Mouse (Mus musculus) MEL (cell line): Measurements from ENCODE around the gene Spag5. TPM values are rescaled to one million over a fixed set of nuclear protein-coding genes. Genes with fewer than 3 reads are reported as not detected.

Experiments used
- DNase-seq: peaks from one replicate; pipeline ENCODE4 v3.0.0; 2011; ENCODE audit warnings: low read depth, low spot score
- H3K27ac ChIP-seq: 2 replicates; pipeline ENCODE4 v1.5.1; 2012; ENCODE audit warnings: low read depth, mild to moderate bottlenecking, control low read depth, low read length, moderate library complexity; ENCODE audit not compliant: control insufficient read depth
- H3K27me3 ChIP-seq, 2 experiments: fragments of 150-350 bp in 1 of 2; sonication (generic) in 1 of 2; 2 replicates each; pipeline ENCODE4 v1.6.1; 2012; ENCODE audit warnings: low read length in 2 of 2, mild to moderate bottlenecking in 2 of 2, improper control_type of control experiment in 1 of 2, moderate library complexity in 1 of 2; ENCODE audit not compliant: insufficient read depth in 2 of 2, control insufficient read depth in 1 of 2
- H3K36me3 ChIP-seq, 2 experiments: 2 replicates each; pipeline ENCODE4 v1.6.1; 2012 to 2014; ENCODE audit warnings: low read length in 2 of 2, improper control_type of control experiment in 1 of 2, inconsistent platforms in 1 of 2, mild to moderate bottlenecking in 1 of 2; ENCODE audit not compliant: insufficient read depth in 2 of 2, control insufficient read depth in 1 of 2
- H3K4me1 ChIP-seq, 2 experiments: fragments of 150-350 bp in 1 of 2; sonication (generic) in 1 of 2; 2 replicates each; pipeline ENCODE4 v1.6.1; 2012; ENCODE audit warnings: low read length in 2 of 2, improper control_type of control experiment in 1 of 2, mild to moderate bottlenecking in 1 of 2; ENCODE audit not compliant: insufficient read depth in 2 of 2, control insufficient read depth in 1 of 2
- H3K4me3 ChIP-seq, 2 experiments: fragments of 150-350 bp in 1 of 2; sonication (generic) in 1 of 2; 2 replicates each; pipeline ENCODE4 v1.5.1; 2012; ENCODE audit warnings: low read depth in 2 of 2, low read length in 2 of 2, mild to moderate bottlenecking in 2 of 2, moderate library complexity in 2 of 2, control low read depth in 1 of 2, improper control_type of control experiment in 1 of 2; ENCODE audit not compliant: control insufficient read depth in 1 of 2, insufficient read depth in 1 of 2
- H3K79me2 ChIP-seq: 2 replicates; pipeline ENCODE4 v1.6.1; 2012; ENCODE audit warnings: mild to moderate bottlenecking, low read length, moderate library complexity; ENCODE audit not compliant: control insufficient read depth, poor library complexity, insufficient read depth
- H3K9ac ChIP-seq: 2 replicates; pipeline ENCODE4 v1.6.1; 2012; ENCODE audit warnings: low read depth, mild to moderate bottlenecking, control low read depth, low read length, moderate library complexity; ENCODE audit not compliant: control insufficient read depth, poor library complexity, severe bottlenecking
- H3K9me3 ChIP-seq: fragments of 150-350 bp; sonication (generic); replicated peaks from 2 replicates; pipeline ENCODE4 v1.6.1; 2012; ENCODE audit warnings: mild to moderate bottlenecking, low read length, improper control_type of control experiment, moderate library complexity; ENCODE audit not compliant: insufficient read depth
- E2F4 ChIP-seq: IDR thresholded peaks from 2 replicates; pipeline ENCODE4 v1.6.1; 2011; ENCODE audit warnings: low read depth, low read length, improper control_type of control experiment, borderline replicate concordance
- ELF1 ChIP-seq: IDR thresholded peaks from 2 replicates; pipeline ENCODE4 v1.6.1; 2014; ENCODE audit warnings: low read depth, mild to moderate bottlenecking, inconsistent platforms, low read length, improper control_type of control experiment, moderate library complexity
- ETS1 ChIP-seq: IDR thresholded peaks from 2 replicates; pipeline ENCODE4 v1.6.1; 2012; ENCODE audit warnings: low read depth, mild to moderate bottlenecking, inconsistent platforms, low read length, improper control_type of control experiment, moderate library complexity
- HCFC1 ChIP-seq: IDR thresholded peaks from 2 replicates; pipeline ENCODE4 v1.6.1; 2012; ENCODE audit warnings: low read depth, mild to moderate bottlenecking, inconsistent platforms, low read length, improper control_type of control experiment, moderate library complexity
- JUND ChIP-seq: IDR thresholded peaks from 2 replicates; pipeline ENCODE4 v1.6.1; 2011; ENCODE audit warnings: low read depth, mild to moderate bottlenecking, improper control_type of control experiment, low read length
- KAT2A ChIP-seq: conservative IDR thresholded peaks from 2 replicates; pipeline ENCODE4 v1.6.1; 2012; ENCODE audit warnings: low read depth, low read length, improper control_type of control experiment, inconsistent platforms
- MAX ChIP-seq: IDR thresholded peaks from 2 replicates; pipeline ENCODE4 v1.6.1; 2011; ENCODE audit warnings: low read length, improper control_type of control experiment
- NRF1 ChIP-seq: IDR thresholded peaks from 2 replicates; pipeline ENCODE4 v1.6.1; 2014; ENCODE audit warnings: low read depth, mild to moderate bottlenecking, inconsistent platforms, low read length, improper control_type of control experiment, moderate library complexity; ENCODE audit not compliant: poor library complexity, insufficient read depth, severe bottlenecking
- POLR2AphosphoS5 ChIP-seq: IDR thresholded peaks from 2 replicates; pipeline ENCODE4 v1.6.1; 2012; ENCODE audit warnings: low read depth, borderline replicate concordance, mild to moderate bottlenecking, inconsistent platforms, low read length, moderate library complexity, mixed read lengths
- RAD21 ChIP-seq: IDR thresholded peaks from 2 replicates; pipeline ENCODE4 v1.6.1; 2011; ENCODE audit warnings: mild to moderate bottlenecking, low read depth, low read length, improper control_type of control experiment
- SIN3A ChIP-seq: IDR thresholded peaks from 2 replicates; pipeline ENCODE4 v1.6.1; 2012; ENCODE audit warnings: low read length, improper control_type of control experiment, inconsistent platforms
- SMC3 ChIP-seq: IDR thresholded peaks from 2 replicates; pipeline ENCODE4 v1.6.1; 2011; ENCODE audit warnings: low read depth, low read length, improper control_type of control experiment
- TAL1 ChIP-seq: IDR thresholded peaks from 2 replicates; pipeline ENCODE4 v1.6.1; 2012; ENCODE audit warnings: mild to moderate bottlenecking, inconsistent platforms, low read length, moderate library complexity, mixed read lengths
- TCF12 ChIP-seq: IDR thresholded peaks from 2 replicates; pipeline ENCODE4 v1.6.1; 2014; ENCODE audit warnings: low read depth, mild to moderate bottlenecking, inconsistent platforms, low read length, improper control_type of control experiment, moderate library complexity
- USF2 ChIP-seq, 2 experiments: IDR thresholded peaks; 2 replicates each; pipeline ENCODE4 v1.6.1; 2011 to 2012; ENCODE audit warnings: improper control_type of control experiment in 2 of 2, low read length in 2 of 2, borderline replicate concordance in 1 of 2, inconsistent platforms in 1 of 2, low read depth in 1 of 2, mild to moderate bottlenecking in 1 of 2; ENCODE audit not compliant: insufficient read depth in 1 of 2
- ZMIZ1 ChIP-seq: IDR thresholded peaks from 2 replicates; pipeline ENCODE4 v1.6.1; 2012; ENCODE audit warnings: low read depth, mild to moderate bottlenecking, inconsistent platforms, low read length, improper control_type of control experiment, moderate library complexity
- ZNF384 ChIP-seq: IDR thresholded peaks from 2 replicates; pipeline ENCODE4 v1.6.1; 2012; ENCODE audit warnings: low read depth, mild to moderate bottlenecking, inconsistent platforms, low read length, improper control_type of control experiment
- polyA plus RNA-seq, 2 experiments: library from polyadenylated mRNA; stranded (reverse) in 1 of 2; unstranded in 1 of 2; fragments of >175 nt in 1 of 2; fragments of >200 nt in 1 of 2; gene quantifications; 2 replicates each; pipeline versions ENCODE4 v1.2.1 to v1.2.4; 2012; ENCODE audit warnings: low replicate concordance in 2 of 2, low read depth in 1 of 2; ENCODE audit not compliant: insufficient read length in 2 of 2, insufficient read depth in 1 of 2, missing spikeins in 1 of 2
- total RNA-seq: library from RNA; depleted of rRNA; stranded (reverse); fragments of 300-350 nt; gene quantifications from 2 replicates; pipeline ENCODE4 v1.2.3, GENCODE M21; 2012

The Spag5 gene
- total and polyA plus RNA-seq, 3 experiments, result 40.1 to 274 (median 77.5) TPM

GRCm38 (mm10) chr11:78367456-78368225, 66.3 kb downstream of the Spag5 start:
- no peaks in the 10 kb centered on the region for H3K9me3 ChIP-seq
- no peaks in the 10 kb centered on the region for H3K4me1 ChIP-seq
- no peak overlapping the region for H3K27ac ChIP-seq
- H3K27me3 ChIP-seq, result peaks cover 32 to 45% of the 10 kb centered on the region in 2 experiments
- H3K36me3 ChIP-seq, result no peaks in the 10 kb centered on the region
- TF ChIP-seq ZNF384, result no peak
- TF ChIP-seq HCFC1, result no peak
- TF ChIP-seq ETS1, result no peak
- TF ChIP-seq ZMIZ1, result no peak
- TF ChIP-seq POLR2AphosphoS5, result no peak
- TF ChIP-seq NRF1, result no peak
- no peak for TF ChIP-seq E2F4
- no peak for TF ChIP-seq MAX
- no peak for TF ChIP-seq SIN3A
- no peak for TF ChIP-seq USF2 (IDR thresholded peaks at IDR 0.05; ENCODE audit: borderline replicate concordance in 1 of 2, insufficient read depth in 1 of 2, low read depth in 1 of 2, low read length in 2 of 2)
- TF ChIP-seq JUND, result no peak
- no peak for TF ChIP-seq ELF1
- TF ChIP-seq TCF12, result no peak
- no peak for TF ChIP-seq RAD21
- TF ChIP-seq, all 39 proteins: peak for 0
- H3K9ac ChIP-seq, result no peak overlapping the region
- DNase-seq, result no peak
- H3K79me2 ChIP-seq, result no peaks in the 10 kb centered on the region
- H3K4me3 ChIP-seq, result no peak overlapping the region

GRCm38 (mm10) chr11:78370389-78370788, 69.1 kb downstream of the Spag5 start:
- DNase-seq, result no peak

More at GRCm38 (mm10) chr11:78370389-78370788, 69.1 kb downstream of the Spag5 start:
- H3K4me3 ChIP-seq, result no peak overlapping the region
- H3K9ac ChIP-seq, result no peak overlapping the region
- H3K79me2 ChIP-seq, result no peaks in the 10 kb centered on the region
- H3K27me3 ChIP-seq, result peaks cover 33 to 42% of the 10 kb centered on the region in 2 experiments
- no peak overlapping the region for H3K27ac ChIP-seq
- TF ChIP-seq SMC3, result no peak
- TF ChIP-seq TCF12, result no peak
- no peak for TF ChIP-seq USF2 (IDR thresholded peaks at IDR 0.05; ENCODE audit: borderline replicate concordance in 1 of 2, insufficient read depth in 1 of 2, low read depth in 1 of 2, low read length in 2 of 2)
- no peak for TF ChIP-seq JUND
- no peak for TF ChIP-seq E2F4
- no peak for TF ChIP-seq TAL1
- TF ChIP-seq SIN3A, result no peak
- TF ChIP-seq KAT2A, result no peak
- H3K9me3 ChIP-seq, result no peaks in the 10 kb centered on the region
- H3K36me3 ChIP-seq, result no peaks in the 10 kb centered on the region
- H3K4me1 ChIP-seq, result no peaks in the 10 kb centered on the region
